9 mouse cellular contexts compared by ENCODE assay signal in genomic region chr14:67141581-67142441, GRCm38 (mm10).
A peak's percentile ranks its signal among the peaks of the same experiment; 100 is the strongest.
DNase-seq lines count a peak whose midpoint lies in the region; ATAC-seq and TF ChIP-seq lines count a peak whose summit lies in the region.
"Had no signal": no experiment of that assay in that cellular context is flagged by ENCODE, and none has a peak within 500 bp of the region (broad histone marks: within the 10 kb centered on the region; RNA-seq: fewer than 3 reads in every experiment).

No protein-coding gene starts in this region.

- 23% methylated on average over 15 of the region's 15 CpGs for WGBS in heart, embryonic 10.5 days
- 20% methylated on average over 15 of the region's 15 CpGs for WGBS in forebrain, postnatal 0 days
- WGBS in olfactory bulb, adult 2 months, result 14% methylated on average over 15 of the region's 15 CpGs

- H3K27ac ChIP-seq in heart, embryonic 10.5 days, result peak overlapping the region; percentile 49; the same call in 1 of the 2 replicates
- H3K27ac ChIP-seq in forebrain, postnatal 0 days (ENCODE audit: low read depth, low read length), result peak overlapping the region; percentile 92
- peak overlapping the region; percentile 19; the same call in 1 of the 2 replicates for H3K27ac ChIP-seq in olfactory bulb, adult 2 months (ENCODE audit: insufficient read depth, low read depth, low read length)

- TF ChIP-seq CTCF in forebrain, postnatal 0 days (IDR thresholded peaks at IDR 0.05; ENCODE audit: low read depth), result no peak
- TF ChIP-seq CTCF in olfactory bulb, adult 2 months (IDR thresholded peaks at IDR 0.05; ENCODE audit: insufficient read depth, low read depth, low read length), result no peak

- no peaks in the 10 kb centered on the region for H3K36me3 ChIP-seq in heart, embryonic 10.5 days
- H3K36me3 ChIP-seq in forebrain, postnatal 0 days (ENCODE audit: insufficient read depth), result no peaks in the 10 kb centered on the region

- H3K9ac ChIP-seq in forebrain, postnatal 0 days, result peak overlapping the region; percentile 33; the same call in 1 of the 2 replicates

- no peak for TF ChIP-seq POLR2A in olfactory bulb, adult 2 months (IDR thresholded peaks at IDR 0.05; ENCODE audit: insufficient read depth, low read depth, low read length)

- H3K9me3 ChIP-seq in heart, embryonic 10.5 days, result no peaks in the 10 kb centered on the region
- H3K9me3 ChIP-seq in forebrain, postnatal 0 days (ENCODE audit: low read length), result no peaks in the 10 kb centered on the region

- peaks cover 13% of the 10 kb centered on the region for H3K4me1 ChIP-seq in heart, embryonic 10.5 days
- H3K4me1 ChIP-seq in forebrain, postnatal 0 days (ENCODE audit: insufficient read depth), result peaks cover 30% of the 10 kb centered on the region
- peaks cover 12% of the 10 kb centered on the region for H3K4me1 ChIP-seq in olfactory bulb, adult 2 months (ENCODE audit: control insufficient read depth, insufficient read depth, low read length)

- H3K4me3 ChIP-seq in heart, embryonic 10.5 days, result 0 out of 2 replicates have a peak overlapping the region, but pooled peaks have one; percentile 29
- no peak overlapping the region for H3K4me3 ChIP-seq in forebrain, postnatal 0 days (ENCODE audit: low read depth, low read length)
- no peak overlapping the region for H3K4me3 ChIP-seq in olfactory bulb, adult 2 months (ENCODE audit: insufficient read depth, low read depth, low read length)

- 0 out of 2 replicates have a peak, but pooled peaks cover 4% of the 10 kb centered on the region for H3K27me3 ChIP-seq in heart, embryonic 10.5 days (ENCODE audit: insufficient read depth, poor library complexity, severe bottlenecking)
- H3K27me3 ChIP-seq in forebrain, postnatal 0 days (ENCODE audit: insufficient read depth, low read length), result no peaks in the 10 kb centered on the region
- H3K27me3 ChIP-seq: CH12.LX had no signal

- peak overlapping the region; percentile 36 for H3K4me2 ChIP-seq in forebrain, postnatal 0 days (ENCODE audit: low read depth)

- ATAC-seq in forebrain, postnatal 0 days, result peak; percentile 86

- no peak for DNase-seq in heart, embryonic 10.5 days (ENCODE audit: low spot score)
- no peak for DNase-seq in heart, adult 9 months (ENCODE audit: low spot score in 2 of 2)
- peak; percentile 94 for DNase-seq in brain, adult 2 months (ENCODE audit: low read depth, low spot score)
- DNase-seq in forebrain, postnatal 0 days, result peak; percentile 92
- peak; percentile 71 to 79 for DNase-seq in layer of hippocampus, postnatal 10 days (ENCODE audit: low spot score in 2 of 2)
- DNase-seq in spleen, adult 18-20 months, result no peak
- no peak for DNase-seq in urinary bladder, postnatal 14 days (ENCODE audit: low spot score)

Comparison
In these comparisons a context has a peak if more than half of its experiments do, and no peak if none do; other contexts are left out.
1. DNase-seq: peak in brain, adult 2 months (single experiment), forebrain, postnatal 0 days (single experiment) and layer of hippocampus, postnatal 10 days (2 of 2); none in heart, embryonic 10.5 days (single experiment), heart, adult 9 months (0 of 2), spleen, adult 18-20 months (0 of 2) and urinary bladder, postnatal 14 days (single experiment).
2. H3K27ac ChIP-seq: peak in every context shown above with its lines; median percentile 92 in forebrain, postnatal 0 days; 49 in heart, embryonic 10.5 days; 19 in olfactory bulb, adult 2 months.